Mouse (Mus musculus) CD8-positive naive resting alpha-beta T cell, adult 2 months (primary cell): Measurements from ENCODE around the gene Epb41l1.

Experiments
- DNase-seq, 2 experiments: peaks; one replicate each; pipeline ENCODE4 v3.0.0; 2022; ENCODE audit warnings: low read depth in 2 of 2, low spot score in 2 of 2

The Epb41l1 gene

DNA sequence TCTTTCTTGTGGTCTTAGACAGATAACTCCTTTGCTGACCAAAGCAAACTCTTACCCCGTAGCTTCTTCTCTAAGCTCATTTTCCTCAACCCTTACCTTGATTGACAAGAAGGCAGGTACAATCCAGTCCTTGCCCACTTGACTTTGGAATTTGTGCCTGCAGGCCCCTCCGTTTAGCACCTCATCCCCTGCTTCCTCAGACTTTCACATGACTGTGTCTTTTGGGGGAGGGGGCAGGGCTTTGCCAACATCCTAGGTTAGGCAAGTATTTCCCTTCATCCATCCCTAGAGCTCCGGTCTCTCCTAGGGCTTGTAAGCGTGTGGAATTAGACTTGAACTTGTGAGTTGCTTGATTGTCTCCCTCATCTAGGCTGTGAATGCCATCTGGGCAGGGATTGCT is 3.0 kb downstream of the Epb41l1 start:
- DNase-seq = no peak

DNA sequence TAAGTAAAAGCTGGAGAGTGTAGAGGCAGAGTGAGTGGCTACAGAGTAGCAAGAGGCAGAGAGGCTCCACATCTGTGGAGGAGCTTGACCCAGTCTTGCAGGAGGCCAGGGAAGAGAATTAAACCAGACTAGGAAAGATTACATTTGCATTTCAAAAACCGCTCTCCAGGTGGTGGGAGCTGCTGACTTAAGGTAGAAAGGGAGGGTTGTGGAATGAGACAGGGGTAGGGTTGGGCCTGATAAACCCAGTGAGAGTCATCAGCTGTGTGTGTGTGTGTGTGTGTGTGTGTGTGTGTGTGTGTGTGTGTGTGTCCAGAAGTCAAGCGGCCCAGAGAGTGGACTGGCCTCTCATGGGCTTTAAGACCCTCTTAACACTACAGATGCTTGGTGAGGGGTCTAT is 4.9 kb downstream of the Epb41l1 start:
- DNase-seq = no peak

DNA sequence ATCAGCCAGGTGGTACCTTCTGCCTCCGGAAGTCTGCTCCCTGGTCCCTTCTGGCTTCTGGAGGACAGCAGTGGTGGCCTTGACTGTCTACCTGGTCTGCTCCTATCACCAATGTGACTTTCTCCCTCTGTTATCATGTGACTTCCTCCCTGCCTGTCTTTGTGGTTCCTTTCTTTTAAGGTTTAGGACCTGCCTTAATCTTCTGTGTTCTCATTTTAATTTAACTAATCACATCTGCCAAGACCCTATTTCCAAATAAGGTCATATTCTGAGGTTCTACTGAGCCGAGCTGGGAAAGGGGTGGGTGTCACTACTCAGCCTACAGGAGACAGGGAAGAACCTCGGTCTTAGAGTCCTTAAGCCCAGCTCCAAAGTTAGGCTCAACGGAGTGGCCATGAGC is 5.4 kb downstream of the Epb41l1 start:
- DNase-seq = no peak

DNA sequence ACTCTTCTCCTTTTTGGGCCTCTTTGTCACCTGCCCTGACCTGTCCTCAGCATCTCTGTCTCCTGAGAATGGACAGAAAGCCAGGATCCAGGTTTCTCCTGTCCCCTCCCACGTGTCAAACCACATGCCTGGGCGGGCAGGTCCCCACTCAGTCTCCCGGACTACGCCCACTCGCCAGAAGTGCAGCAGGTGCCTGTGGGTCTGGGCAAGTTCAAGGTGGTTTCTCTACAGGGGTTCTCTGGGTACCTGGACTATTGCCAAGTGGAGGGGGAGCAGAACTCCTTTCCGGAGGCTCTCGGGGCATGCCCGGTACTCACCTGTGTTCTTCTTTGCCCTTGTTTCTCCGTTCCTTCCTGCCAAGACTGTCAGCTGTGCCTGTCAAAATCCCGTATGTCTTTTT is 9.1 kb downstream of the Epb41l1 start:
- DNase-seq = no peak

DNA sequence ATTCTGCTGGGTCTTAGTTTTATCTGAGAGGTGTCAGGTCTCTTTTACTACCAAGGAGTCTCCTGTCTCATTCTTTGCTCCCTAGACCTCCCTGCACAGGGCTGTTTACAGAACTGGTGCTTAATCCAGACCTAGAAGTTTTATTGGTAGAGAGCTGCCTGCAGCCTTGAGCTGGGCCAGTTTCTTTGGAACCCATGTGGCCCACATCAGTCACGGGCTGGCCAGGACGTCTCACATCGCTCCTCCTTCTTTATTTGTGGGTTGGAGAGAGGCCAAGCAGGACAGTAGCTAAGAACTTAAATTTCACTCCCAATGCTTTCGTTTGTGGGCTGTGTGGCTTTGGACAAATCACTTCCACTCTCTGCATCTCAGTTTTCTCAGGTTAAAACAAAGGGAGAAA is 9.6 kb downstream of the Epb41l1 start:
- no peak for DNase-seq

DNA sequence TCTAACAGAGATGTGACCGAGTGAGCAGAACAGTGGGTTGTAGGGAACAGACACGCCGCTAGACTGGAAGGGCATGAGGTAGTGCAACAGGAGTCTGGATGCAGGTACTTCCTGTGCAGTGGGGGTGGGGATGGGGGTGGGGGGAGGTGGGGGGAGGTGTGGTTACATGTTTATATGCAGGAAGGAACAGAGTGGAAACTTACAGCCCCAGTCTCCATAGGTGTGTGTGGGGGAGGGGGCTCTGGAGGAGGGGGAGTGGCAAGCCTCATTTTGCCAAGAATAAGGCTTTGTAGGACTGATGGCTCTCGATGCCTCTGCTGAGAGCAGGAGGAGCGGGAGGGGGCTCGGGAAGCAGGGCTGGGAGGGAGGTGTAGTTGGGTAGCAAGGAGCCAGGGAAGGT is 10.7 kb downstream of the Epb41l1 start:
- no peak for DNase-seq

DNA sequence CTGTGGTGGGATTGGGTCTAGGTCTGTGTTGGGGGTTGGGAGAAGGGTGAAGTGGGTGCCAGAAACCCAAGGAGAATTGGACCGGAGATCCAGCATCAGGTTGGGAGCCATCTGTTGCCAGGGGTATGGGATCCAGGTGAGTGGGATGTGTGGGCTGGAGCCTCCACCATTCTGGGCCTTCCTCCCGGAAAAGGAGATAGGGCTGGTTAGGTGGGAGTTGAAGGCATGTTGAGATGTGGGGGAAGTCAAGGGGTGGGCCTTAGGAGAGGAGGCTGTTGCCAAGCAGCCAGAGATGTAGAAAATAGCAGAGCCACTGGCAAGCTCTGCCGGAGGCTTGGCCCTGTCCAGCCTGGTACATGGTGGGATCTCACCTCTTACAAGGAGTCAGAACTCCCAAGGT is 11.4 kb downstream of the Epb41l1 start:
- DNase-seq = no peak

DNA sequence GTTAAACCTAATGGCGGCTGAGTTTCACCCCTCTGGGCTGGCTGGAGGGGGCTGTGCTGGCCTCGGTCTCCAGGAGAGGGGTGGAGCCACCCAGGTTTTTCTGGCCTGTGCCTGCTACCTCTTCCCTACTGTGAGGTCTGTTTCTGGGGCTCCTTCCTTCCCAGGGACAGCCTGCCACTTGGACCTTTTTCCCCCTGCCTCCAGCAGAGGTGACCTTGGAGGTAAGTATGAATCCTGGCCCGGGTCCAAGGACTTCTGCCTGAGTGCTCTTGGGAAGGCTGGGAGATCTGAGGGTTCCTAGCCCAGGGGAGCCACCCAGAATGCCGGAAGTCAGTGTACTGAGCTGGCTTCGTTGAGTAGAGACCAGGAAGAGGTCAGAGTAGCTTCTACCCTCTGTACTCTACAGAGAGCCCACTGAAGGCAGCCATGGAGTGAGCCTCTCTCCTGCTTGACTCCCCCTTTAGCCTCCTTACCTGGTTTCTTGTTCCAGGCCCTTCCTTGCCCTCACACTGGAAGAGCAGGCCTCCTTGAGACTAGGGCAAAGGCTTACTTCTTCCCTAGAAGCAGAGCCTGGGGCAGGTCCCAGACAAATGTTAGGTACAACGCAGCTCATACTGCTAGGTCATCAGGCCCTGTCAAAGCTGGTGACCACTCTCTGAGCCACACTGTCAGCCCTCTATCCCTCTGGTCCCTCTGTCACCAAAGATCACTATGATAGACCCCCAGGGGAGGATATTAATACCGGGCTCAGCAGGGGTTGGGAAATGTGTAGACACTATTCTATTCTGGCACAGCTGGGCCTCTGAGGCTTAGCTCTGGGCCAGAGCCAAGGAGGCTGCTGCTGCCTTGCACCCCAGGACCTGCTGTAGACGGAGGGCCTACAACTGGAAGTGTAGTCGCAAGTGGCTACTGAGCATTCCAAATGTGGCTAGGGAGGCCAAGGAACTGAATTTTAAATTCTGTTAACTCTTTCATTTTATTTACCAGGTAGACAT is 12.5 kb downstream of the Epb41l1 start:
- DNase-seq = no peak

DNA sequence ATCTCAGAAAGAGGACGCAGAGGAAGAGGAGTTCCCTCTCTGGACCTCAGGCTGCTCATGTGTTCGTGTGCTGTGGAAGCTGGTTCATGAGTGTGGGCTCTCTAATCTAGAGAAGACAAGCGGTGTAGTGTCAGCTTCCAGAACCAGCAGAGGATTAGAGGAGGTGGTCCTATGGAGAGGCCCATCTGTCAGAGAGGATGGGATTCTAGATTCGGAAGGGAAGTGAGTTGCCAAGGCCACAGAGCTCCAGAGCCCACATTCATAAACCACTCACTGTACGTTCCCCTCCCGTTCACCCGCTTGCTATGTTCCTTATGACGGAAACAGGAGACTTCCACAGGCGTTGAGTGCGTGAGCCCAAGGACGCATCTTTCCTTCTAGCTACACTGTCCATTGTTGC is 16.9 kb downstream of the Epb41l1 start:
- DNase-seq = no peak

DNA sequence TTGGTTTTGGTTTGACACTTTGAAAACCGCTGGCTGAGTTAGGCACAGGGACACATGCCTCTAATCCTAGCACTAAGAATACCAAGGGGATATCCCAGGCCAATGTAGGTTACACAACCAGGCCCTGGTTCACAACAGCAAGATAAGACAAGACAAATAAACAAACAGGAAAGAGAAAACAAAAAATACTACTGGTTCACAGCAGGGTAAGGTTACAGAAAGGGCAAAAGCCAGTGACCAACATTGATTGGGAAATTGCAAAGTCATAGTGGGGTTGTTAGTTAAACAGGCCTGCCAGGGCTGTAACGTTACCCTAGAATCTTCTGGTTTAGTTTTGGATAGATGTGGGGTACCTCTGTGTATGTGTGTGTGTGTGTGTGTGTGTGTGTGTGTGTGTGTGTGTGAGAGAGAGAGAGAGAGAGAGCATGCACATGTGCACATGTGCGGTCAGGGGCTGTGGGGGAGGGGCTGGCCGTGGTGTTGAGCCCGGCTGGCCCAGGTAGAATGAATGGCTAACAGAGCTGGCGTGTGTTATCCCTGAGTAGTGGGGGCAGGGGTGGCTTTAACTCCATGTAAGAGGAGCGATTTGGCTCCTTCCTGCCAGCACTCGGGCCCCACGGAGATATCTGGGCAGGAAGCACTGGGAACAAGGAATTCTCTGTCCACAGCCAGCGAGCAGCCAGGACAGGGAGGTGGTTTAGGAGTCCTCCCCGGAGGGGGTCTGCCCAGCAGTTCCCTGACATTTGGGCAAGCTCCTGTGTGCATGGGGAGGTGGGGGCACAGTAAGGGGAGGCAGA is 19.2 kb downstream of the Epb41l1 start:
- no peak for DNase-seq

DNA sequence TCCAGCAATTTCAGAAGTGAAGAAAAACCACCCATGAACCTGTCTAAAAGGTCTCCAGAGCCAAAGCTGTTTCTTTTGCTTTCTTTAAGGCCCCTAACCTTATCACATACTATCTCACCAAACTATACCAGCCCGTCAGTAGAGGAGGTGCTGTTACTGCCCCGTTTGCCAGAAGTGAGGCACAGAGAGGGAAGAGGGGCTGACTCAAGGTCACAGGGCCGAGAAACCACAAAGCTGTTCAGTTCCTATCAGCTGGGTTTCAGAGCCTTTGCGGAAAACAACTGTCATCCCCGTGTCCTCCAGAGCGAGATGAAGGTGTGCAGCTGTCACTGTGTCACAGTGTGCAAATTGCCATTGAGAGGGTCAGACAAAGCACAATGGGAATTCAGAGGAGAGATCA is 21.2 kb downstream of the Epb41l1 start:
- no peak for DNase-seq

DNA sequence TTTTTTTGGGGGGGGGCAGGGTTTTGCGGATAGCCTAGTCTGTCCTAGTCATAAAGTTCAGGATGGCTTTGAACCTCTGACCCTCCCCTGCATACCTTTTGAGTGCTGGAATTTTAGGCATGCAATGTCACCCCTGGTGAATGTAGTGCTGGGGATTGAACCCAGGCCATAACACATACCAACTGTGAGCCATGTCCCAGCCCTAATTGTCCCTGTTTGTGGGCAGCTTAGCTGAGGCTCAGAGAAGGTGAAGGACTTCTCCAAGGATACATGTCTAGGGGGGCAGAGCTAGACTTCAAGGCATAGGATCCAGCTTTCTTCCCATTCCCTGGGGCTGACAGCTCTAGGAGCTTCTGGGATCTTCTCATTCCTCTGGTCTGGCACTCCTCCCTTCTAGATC is 22.6 kb downstream of the Epb41l1 start:
- DNase-seq = no peak

DNA sequence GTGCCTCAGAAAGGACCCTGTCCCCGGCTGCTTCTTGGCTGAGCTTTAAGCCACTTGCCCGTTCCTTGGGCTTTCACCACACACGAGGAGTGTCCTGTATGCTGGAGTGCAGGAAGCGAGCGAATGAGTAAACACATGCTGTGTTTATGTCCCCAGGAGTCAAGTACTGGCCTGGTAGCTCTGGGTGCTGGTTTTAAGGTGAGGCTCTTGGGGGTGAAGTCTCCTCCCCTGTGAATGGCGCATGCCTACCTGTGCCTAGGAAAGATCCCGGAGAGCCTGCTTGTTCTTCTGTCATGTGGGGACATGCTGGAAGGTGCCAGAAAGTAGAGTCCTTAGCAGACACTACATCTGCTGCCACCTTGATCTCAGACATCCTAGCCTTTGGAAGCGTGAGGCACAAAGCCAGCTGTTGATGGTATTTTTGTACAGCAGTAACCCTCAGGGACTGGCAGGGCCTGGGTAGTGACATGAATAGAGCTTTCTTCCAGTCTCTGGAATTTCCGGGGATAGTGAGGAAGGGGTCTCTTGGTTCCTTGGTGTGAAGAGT is 25.9 kb downstream of the Epb41l1 start:
- DNase-seq = no peak

DNA sequence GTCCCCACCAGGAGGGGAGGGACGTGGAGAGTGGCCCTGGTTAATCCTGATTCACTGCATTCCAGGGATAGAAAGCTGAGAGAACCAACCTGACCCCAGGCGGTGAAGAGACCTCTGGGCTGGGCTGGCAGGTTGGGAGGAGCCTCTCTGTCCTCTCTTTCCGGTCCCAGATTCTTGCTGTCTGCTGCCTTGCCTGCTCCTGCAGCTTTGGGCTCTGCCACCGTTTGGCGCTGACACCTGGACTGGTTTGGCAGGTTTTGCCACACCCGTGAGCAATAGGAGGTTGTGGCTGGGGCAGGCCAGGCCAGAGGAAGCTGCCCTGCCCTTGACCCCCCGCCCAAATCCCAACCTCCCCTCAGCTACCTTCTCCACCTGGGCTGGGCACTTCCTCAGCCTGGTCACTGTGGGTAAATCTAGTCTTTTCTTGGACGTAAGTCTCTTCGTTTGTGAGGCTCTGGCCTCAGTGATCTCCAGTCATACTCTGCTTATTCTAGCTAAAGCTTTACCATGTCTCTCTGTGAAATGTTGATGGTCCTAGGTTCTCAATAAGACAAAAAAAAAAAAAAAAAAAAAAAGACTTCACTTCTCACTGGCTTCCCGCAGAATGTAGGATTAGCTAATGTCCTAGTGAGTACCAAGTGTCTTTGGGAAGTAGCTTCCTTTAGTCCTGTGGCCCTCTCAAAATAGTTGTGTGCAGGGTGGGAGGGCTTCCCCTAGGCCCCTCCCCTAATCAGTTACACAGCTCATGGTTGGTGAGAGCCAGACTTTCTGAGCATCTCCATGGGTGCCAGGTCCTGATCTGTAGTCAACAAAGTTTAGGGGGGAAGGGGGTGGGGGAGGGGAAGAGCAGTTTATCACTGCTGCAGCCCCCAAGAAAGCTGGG is 26.9 kb downstream of the Epb41l1 start:
- no peak for DNase-seq

DNA sequence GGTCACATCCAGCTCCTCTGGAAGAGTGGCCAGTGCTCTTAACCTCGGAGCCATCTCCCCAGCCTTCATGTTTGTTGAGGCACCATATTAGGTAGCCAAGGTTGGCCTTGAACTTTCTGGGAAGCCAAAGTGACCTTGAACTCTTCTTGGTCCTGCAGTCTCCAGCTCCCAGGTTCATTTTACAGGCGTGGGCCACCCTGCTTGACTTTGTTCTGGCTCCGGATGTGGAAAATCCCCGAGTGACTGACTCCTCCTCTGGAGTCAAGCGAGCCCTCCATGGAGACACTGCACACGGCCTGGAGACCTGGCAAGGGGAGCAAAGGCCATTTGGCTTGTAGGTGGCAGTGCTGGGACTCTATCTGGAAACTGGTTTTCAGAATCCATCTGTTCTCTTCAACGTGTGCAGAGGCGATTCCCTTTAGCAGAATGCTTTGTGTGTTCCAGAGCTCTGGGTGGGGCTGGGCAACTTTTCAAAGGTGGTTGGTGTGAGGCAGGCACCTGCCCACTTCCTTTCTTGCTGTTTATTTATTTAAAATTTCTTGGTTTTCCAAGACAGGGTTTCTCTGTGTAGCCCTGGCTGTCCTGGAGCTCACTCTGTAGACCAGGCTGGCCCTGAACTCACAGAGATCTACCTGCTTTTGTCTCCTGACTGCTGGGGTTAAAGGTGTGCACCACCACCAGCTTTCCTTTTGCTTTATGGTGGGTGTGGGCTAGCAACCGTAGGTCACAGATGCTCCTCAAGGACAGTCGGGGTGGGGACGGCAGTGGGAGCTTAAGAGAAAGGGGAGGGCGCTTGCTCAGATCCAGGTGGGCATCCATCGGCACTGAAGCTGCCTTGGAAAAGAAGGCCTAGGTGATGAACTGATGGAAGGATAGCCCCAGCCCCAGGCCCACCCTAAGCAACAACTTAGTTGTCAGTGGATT is 30.8 kb downstream of the Epb41l1 start:
- no peak for DNase-seq

DNA sequence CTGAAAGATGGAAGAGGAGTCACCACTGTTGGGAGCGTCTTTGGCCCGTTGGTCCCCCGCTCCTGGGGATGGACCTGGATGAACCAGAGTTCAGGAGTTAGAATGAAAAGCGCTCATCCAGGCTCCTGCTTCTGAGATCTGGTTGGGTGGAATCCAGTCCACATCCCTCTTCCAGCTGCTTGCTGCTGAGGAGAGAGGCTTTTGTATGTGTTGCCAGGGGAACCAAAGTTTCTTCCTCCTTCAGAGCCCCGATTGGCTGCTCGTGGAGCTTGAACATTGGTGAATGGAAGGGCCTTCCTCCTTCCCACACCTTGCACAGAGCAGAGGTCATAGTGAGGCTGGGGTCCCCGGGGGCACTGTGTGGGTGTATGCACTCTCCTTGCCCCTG is 31.4 kb downstream of the Epb41l1 start:
- DNase-seq = no peak

DNA sequence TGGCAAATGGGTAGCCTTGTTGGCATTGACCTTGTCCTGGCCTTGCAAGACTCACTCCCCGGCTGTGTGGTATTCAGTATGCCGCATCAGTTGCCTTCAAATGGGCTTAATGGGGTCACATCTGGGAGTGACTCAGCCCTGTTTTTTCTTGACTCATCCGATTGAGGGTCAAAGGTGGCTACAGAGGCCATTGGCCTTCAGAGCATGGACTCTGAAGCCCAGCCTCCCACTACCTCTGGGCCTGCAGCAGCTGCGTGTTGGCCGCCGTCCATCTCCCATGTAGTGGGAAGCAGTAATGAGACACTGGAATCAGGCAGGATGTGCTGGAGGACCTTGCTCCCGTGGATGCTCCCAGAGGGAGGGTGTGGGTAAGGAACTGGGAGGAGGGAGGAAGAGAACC is 33.1 kb downstream of the Epb41l1 start:
- DNase-seq = no peak

DNA sequence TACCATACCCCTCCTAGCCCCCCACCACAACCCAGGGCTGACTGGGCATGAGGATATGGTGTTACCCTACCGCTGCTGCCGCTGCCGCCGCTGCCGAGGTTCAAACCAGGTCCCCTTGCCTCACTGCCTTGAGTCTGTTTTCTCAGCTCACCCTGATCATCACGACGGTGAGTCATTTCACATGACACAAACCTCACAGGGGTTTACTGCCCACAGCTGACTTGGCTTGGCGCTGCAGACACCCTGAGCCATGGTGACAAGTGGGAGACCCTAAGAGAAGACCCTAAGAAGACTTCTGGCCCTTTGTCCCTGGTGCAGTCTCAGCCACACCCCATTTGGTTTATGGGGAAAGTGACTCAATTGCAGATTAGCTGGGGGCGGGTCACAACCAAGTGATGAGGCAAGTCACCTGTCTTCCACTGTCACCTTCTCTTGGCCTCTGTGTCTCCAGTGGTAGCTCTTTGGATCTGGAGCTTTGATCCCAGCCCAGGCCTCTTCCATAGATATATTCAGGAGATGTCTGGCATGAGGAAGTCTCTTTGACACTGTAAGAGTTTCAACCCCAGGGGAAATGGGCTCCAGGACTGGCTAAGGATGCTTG is 34.9 kb downstream of the Epb41l1 start:
- DNase-seq = no peak
